Mouse (Mus musculus) myocyte (in vitro differentiated cells): ENCODE data around the gene Dock1.

ENCODE experiments used
- CEBPB ChIP-seq: IDR thresholded peaks from 2 replicates; pipeline ENCODE4 v1.6.1; 2011; ENCODE audit warnings: mild to moderate bottlenecking, moderate library complexity; ENCODE audit not compliant: poor library complexity, insufficient read depth, severe bottlenecking
- E2F4 ChIP-seq: IDR thresholded peaks from one replicate; pipeline ENCODE4 v1.6.1; 2011; ENCODE audit warnings: mild to moderate bottlenecking, control low read depth, moderate library complexity; ENCODE audit not compliant: insufficient read depth
- MAX ChIP-seq: IDR thresholded peaks from one replicate; pipeline ENCODE4 v1.6.1; 2011; ENCODE audit warnings: low read depth, mild to moderate bottlenecking, control low read depth
- MYOD1 ChIP-seq, 3 experiments: IDR thresholded peaks; one replicate each; pipeline ENCODE4 v1.6.1; 2011; ENCODE audit warnings: control low read depth in 2 of 3, low read depth in 2 of 3, mild to moderate bottlenecking in 2 of 3, moderate library complexity in 1 of 3; ENCODE audit not compliant: insufficient read length in 2 of 3, control insufficient read depth in 1 of 3
- MYOG ChIP-seq, 3 experiments: IDR thresholded peaks; one replicate each; pipeline ENCODE4 v1.6.1; 2011; ENCODE audit warnings: control low read depth in 2 of 3, low read depth in 2 of 3, mild to moderate bottlenecking in 2 of 3; ENCODE audit not compliant: insufficient read length in 2 of 3, control insufficient read depth in 1 of 3, insufficient read depth in 1 of 3
- POLR2A ChIP-seq: IDR thresholded peaks from one replicate; pipeline ENCODE4 v1.6.1; 2011; ENCODE audit warnings: low read depth, mild to moderate bottlenecking, control low read depth, moderate library complexity; ENCODE audit not compliant: insufficient read length
- POLR2AphosphoS2 ChIP-seq: IDR thresholded peaks from one replicate; pipeline ENCODE4 v1.6.1; 2011; ENCODE audit warnings: low read depth, control low read depth; ENCODE audit not compliant: insufficient read length
- REST ChIP-seq: IDR thresholded peaks from one replicate; pipeline ENCODE4 v1.6.1; 2011; ENCODE audit warnings: mild to moderate bottlenecking, control low read depth, moderate library complexity; ENCODE audit not compliant: insufficient read depth, insufficient read length
- SRF ChIP-seq: IDR thresholded peaks from one replicate; pipeline ENCODE4 v1.6.1; 2011; ENCODE audit warnings: low read depth; ENCODE audit not compliant: control insufficient read depth, insufficient read length
- TCF12 ChIP-seq: IDR thresholded peaks from one replicate; pipeline ENCODE4 v1.6.1; 2011; ENCODE audit warnings: mild to moderate bottlenecking, control low read depth; ENCODE audit not compliant: poor library complexity, insufficient read depth, severe bottlenecking
- TCF3 ChIP-seq: IDR thresholded peaks from one replicate; pipeline ENCODE4 v1.6.1; 2011; ENCODE audit warnings: low read depth, control low read depth; ENCODE audit not compliant: insufficient read length
- USF1 ChIP-seq: IDR thresholded peaks from one replicate; pipeline ENCODE4 v1.6.1; 2011; ENCODE audit warnings: low read depth, mild to moderate bottlenecking, control low read depth, moderate library complexity

- TF ChIP-seq POLR2AphosphoS2 (no peak), POLR2A (no peak), REST (no peak), USF1 (no peak), TCF12 (no peak), MYOD1 (IDR thresholded peaks at IDR 0.05; ENCODE audit: control insufficient read depth in 1 of 3, insufficient read length in 2 of 3, low read depth in 2 of 3) (no peak), MAX (no peak), SRF (no peak), TCF3 (no peak), E2F4 (no peak), MYOG (IDR thresholded peaks at IDR 0.05; ENCODE audit: control insufficient read depth in 1 of 3, insufficient read depth in 1 of 3, insufficient read length in 2 of 3, low read depth in 2 of 3) (no peak), CEBPB (no peak)
These were observed 398.4 kb downstream of the Dock1 start for GRCm38 (mm10) chr7:135068887-135069286.
